1 mouse cellular context compared by ENCODE assay signal in genomic region chr4:24892293-24892692, GRCm38 (mm10). TPM values are rescaled to one million over a fixed set of nuclear protein-coding genes. Genes with fewer than 3 reads are reported as not detected.
"Had no signal": no experiment of that assay in that cellular context is flagged by ENCODE, and none has a peak within 500 bp of the region (broad histone marks: within the 10 kb centered on the region; RNA-seq: fewer than 3 reads in every experiment).

No protein-coding gene starts in this region.

RNA-seq across cellular contexts. Expression of gene Klhl32, which starts 41.4 kb away (rescaled TPM):
- total RNA-seq: common myeloid progenitor, adult 5-6 weeks had no signal
